Mouse (Mus musculus) intestine, embryonic 14.5 days (tissue): Measurements from ENCODE around the gene Ptprj. TPM values are rescaled to one million over a fixed set of nuclear protein-coding genes. Genes with fewer than 3 reads are reported as not detected.
A peak's percentile ranks its signal among the peaks of the same experiment; 100 is the strongest.

Experiments used
- ATAC-seq: fragments of 200-750 bp; cut with Nextera tagmentation; replicated peaks from 2 replicates; pipeline ENCODE4 v1.8.0; 2017; ENCODE audit warnings: low read depth, moderate number of reproducible peaks, moderate TSS enrichment, moderate library complexity; ENCODE audit not compliant: low FRiP score, low TSS enrichment
- DNase-seq: peaks from one replicate; pipeline ENCODE4 v3.0.0-alpha.2; 2018; ENCODE audit warnings: low spot score
- H3K27ac ChIP-seq: fragments of 300-500 bp; sonication (generic); 2 replicates; pipeline ENCODE4 v1.5.1; 2014; ENCODE audit warnings: low read depth, mild to moderate bottlenecking, control low read depth
- H3K27me3 ChIP-seq: fragments of 300-500 bp; sonication (generic); replicated peaks from 2 replicates; pipeline ENCODE4 v1.6.1; 2014; ENCODE audit warnings: low read length, control low read depth; ENCODE audit not compliant: control insufficient read depth, insufficient read depth
- H3K36me3 ChIP-seq: fragments of 300-500 bp; sonication (generic); 2 replicates; pipeline ENCODE4 v1.6.1; 2014; ENCODE audit warnings: low read length, control low read depth; ENCODE audit not compliant: control insufficient read depth, insufficient read depth
- H3K4me1 ChIP-seq: fragments of 300-500 bp; sonication (generic); replicated peaks from 2 replicates; pipeline ENCODE4 v1.6.1; 2014; ENCODE audit warnings: low read length, control low read depth, mixed read lengths; ENCODE audit not compliant: control insufficient read depth, insufficient read depth
- H3K4me2 ChIP-seq: fragments of 300-500 bp; sonication (generic); 2 replicates; pipeline ENCODE4 v1.6.1; 2014; ENCODE audit warnings: low read length
- H3K4me3 ChIP-seq: fragments of 300-500 bp; sonication (generic); 2 replicates; pipeline ENCODE4 v1.5.1; 2014; ENCODE audit warnings: low read depth, low read length, control low read depth, mixed read lengths
- H3K9ac ChIP-seq: fragments of 300-500 bp; sonication (generic); 2 replicates; pipeline ENCODE4 v1.6.1; 2014; ENCODE audit warnings: mild to moderate bottlenecking, low read length
- H3K9me3 ChIP-seq: fragments of 300-500 bp; sonication (generic); 2 replicates; pipeline ENCODE4 v1.6.1; 2016; ENCODE audit warnings: low read length, control low read depth; ENCODE audit not compliant: control insufficient read depth
- WGBS: fragments of 180-500 bp; shearing (Covaris S2); extraction: QIAGEN DNeasy Blood & Tissue Kit; methylation state at CpG from one replicate; pipeline ENCODE4 v1.1.7; 2014; 5-methylcytosine and 5-hydroxymethylcytosine counted together
- polyA plus RNA-seq: library from polyadenylated mRNA; unstranded; fragments of >200 nt; fragmentation: Nextera tagmentation; extraction: Ambion mirVana; gene quantifications from 2 replicates; pipeline ENCODE4 v1.2.1, GENCODE M21; 2014

The Ptprj gene
- polyA plus RNA-seq, 1 experiment from 2014 or later = 8.3 TPM

DNA sequence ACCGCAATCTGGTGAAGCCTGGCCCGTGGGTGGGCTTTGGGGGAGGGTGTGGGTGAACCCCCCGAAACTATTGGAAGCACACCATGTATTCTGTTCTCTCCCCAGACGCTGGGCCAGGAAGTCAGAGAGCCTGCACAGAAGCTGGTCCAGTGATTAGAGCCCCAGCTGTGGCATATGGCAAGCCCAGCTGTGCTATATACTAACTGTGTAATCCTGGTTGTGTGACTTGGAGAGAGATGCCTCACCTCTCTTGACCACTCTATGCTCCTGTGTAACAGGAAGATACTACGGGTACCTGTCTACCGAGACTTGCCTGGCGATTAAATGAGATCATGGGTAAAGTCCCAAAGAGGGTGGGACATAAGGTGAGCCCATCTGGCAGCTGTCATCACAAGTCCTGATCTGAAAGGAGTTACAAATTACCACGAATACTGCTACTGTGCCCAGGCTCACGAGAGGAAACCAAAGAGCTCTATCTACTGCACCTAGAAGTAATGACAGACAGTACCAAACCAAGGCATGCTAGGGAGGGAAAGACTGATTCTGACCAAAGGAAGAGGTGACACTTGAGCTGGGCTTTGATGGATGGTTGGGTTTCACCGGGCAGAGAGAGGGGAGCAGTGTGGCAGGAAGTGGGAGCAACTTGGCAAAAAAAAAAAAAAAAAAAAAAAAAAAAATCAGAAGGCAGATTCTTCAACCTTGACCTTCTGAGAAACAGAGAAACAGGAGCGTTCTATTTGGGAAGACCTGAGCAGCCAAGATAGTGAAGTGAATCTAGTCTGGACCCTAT is 754 bp upstream of the Ptprj start:
- no peak for DNase-seq
- no peak; the same call in none of the 2 replicates for ATAC-seq
- Histone ChIP-seq H3K36me3 (no peaks in the 10 kb centered on the region), H3K4me2 (peak overlapping the region; percentile 82), H3K9ac (peak overlapping the region; percentile 78), H3K9me3 (no peaks in the 10 kb centered on the region), H3K27me3 (no peaks in the 10 kb centered on the region), H3K4me1 (peaks cover 4% of the 10 kb centered on the region; the same call in 1 of the 2 replicates), H3K4me3 (peak overlapping the region; percentile 80), H3K27ac (peak overlapping the region; percentile 86)
- WGBS = 10% methylated on average over 11 of the region's 11 CpGs

DNA sequence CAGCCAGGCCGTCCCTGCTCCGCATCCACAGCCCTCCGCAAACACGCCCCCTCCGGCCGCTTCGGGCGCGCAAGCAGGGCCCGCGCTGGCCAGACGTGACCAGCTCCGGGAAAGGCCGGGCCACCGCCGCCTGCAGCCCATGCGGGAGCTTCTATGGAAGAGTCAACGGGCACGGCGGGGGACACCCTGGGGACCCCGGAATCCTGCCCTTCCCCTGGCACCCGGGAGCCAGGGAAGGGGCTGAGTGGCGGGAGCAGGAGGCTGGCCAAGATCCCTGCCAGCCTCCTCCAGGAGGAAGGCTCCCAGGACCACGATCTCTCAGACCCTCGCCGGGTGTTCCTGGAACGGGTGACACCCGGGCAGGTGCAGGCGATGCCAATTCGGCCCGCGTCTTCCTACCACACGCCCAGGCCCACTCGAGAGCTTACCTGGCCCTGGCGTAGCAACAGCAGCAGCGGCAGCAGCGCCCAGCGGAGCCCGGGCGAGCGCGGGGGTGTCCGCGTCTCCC is 665 bp downstream of the Ptprj start:
- WGBS = under 1% methylated on average over 44 of the region's 44 CpGs
- ATAC-seq (peak; percentile 49), DNase-seq (no peak)
- Histone ChIP-seq H3K36me3 (no peaks in the 10 kb centered on the region), H3K27me3 (no peaks in the 10 kb centered on the region), H3K9ac (peak overlapping the region; percentile 78), H3K4me3 (peak overlapping the region; percentile 80), H3K9me3 (no peaks in the 10 kb centered on the region), H3K27ac (peak overlapping the region; percentile 86), H3K4me2 (peak overlapping the region; percentile 82), H3K4me1 (peaks cover 13% of the 10 kb centered on the region)

DNA sequence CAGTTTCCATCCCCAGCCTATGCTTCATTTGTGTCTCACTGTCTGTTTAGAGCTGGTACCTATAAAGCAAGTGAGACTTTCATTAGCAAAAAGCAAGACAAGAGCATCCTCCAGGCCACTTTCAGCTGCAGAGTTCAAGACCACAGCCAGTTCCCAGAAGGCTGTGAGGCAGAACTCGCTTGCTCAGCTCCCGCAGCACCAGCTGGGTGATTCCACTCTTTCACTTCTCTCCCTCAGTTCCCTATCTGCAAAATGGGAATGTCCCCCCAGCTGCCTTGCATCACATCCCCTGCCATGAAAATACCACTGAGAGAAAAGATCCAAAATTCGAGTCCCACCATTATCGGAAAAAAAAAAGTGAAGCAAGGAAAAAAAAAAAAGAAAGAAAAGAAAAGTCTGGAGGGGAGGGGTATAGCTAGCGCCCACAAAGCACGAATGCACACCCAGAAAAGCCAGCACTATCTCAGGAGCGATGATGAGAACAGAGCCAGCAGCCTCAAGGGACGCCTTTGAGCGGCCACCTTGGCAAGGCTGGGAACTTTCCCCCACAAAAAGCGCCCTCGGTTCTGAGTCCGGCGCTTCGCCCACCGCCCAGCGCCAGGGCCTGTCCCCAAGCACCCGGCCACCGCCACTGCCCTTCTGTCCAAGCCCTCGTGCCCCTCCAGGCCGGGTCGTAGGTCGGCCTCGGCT is 1.3 kb downstream of the Ptprj start:
- peak; percentile 5 for ATAC-seq
- 2% methylated on average over 23 of the region's 23 CpGs for WGBS
- peak; percentile 80 for DNase-seq

DNA sequence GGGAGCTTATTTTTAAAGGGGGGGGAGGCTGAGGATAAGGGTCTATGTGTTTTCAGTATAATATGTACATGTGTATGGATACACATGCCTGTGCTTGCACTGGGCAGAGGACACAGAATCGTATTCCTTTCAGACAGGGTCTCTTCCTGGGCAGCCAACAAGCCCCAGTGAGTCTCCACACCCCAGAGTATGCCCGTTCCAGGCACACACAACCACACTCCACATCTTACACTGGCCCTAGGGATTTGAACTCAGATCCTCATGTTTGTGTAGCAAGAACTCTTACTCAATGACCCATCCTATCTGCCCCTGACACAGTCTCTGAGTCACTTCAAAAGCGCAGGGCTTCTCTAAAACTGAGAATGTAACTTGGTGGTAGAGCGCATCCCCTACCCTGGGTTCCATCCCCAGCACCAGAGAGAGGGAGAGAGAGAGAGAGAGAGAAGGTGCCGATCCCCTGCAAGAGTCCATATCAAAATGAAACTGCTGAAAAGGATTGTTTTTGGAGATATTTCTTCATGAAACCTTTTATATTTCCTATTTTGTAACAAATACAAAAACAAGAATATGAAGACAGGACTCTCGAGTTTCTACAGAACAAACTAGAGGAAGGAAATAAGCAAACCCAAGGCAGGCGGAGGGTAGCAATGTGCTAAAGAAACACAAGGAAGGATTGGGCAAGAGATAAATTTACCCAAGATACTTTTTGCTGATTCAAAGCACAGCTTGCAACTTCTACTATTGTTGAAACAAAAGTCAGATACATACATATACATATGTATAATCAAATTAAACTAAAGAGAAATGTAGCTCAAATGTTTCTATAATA is 2.8 kb downstream of the Ptprj start:
- no peaks in the 10 kb centered on the region for H3K36me3 ChIP-seq
- H3K9ac ChIP-seq = no peak overlapping the region
- peak; percentile 54 for DNase-seq
- WGBS = 90% methylated on average over 7 of the region's 7 CpGs
- H3K9me3 ChIP-seq = no peaks in the 10 kb centered on the region
- H3K4me2 ChIP-seq = no peak overlapping the region
- peaks cover 13% of the 10 kb centered on the region for H3K4me1 ChIP-seq
- no peak for ATAC-seq
- no peaks in the 10 kb centered on the region for H3K27me3 ChIP-seq
- H3K27ac ChIP-seq = no peak overlapping the region
- no peak overlapping the region for H3K4me3 ChIP-seq

More for the DNA sequence above, 1.3 kb downstream of the Ptprj start:
- H3K27me3 ChIP-seq = no peaks in the 10 kb centered on the region
- peaks cover 13% of the 10 kb centered on the region for H3K4me1 ChIP-seq
- peak overlapping the region; percentile 78 for H3K9ac ChIP-seq
- peak overlapping the region; percentile 82 for H3K4me2 ChIP-seq
- no peaks in the 10 kb centered on the region for H3K36me3 ChIP-seq
- peak overlapping the region; percentile 86; the same call in 1 of the 2 replicates for H3K27ac ChIP-seq
- H3K4me3 ChIP-seq = peak overlapping the region; percentile 80
- no peaks in the 10 kb centered on the region for H3K9me3 ChIP-seq

DNA sequence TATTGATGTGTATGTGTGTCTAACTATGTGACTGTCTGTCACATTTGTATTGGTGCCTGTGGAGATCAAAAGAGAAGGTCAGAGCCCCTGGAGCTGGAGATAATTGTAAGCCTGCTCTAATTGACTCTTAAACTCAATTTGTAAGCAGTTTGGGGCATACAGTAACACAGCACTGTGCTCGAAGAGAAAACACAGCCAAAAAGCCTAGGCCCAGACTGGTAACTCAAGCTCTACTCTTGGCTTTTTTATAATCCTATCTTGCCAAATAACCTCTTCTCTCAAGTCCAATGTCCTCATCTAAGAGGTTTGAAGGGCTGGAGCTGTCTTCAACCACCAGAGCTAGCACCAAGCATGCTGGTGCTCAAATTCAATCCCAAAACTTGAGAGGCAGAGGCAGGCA is 3.5 kb downstream of the Ptprj start:
- Histone ChIP-seq H3K27ac (no peak overlapping the region), H3K4me2 (no peak overlapping the region), H3K9ac (no peak overlapping the region), H3K36me3 (no peaks in the 10 kb centered on the region), H3K27me3 (no peaks in the 10 kb centered on the region), H3K4me3 (no peak overlapping the region), H3K9me3 (no peaks in the 10 kb centered on the region), H3K4me1 (peaks cover 13% of the 10 kb centered on the region)
- WGBS = 60% methylated on average over 1 of the region's 1 CpGs
- peak; percentile 47 for DNase-seq
- ATAC-seq = no peak

DNA sequence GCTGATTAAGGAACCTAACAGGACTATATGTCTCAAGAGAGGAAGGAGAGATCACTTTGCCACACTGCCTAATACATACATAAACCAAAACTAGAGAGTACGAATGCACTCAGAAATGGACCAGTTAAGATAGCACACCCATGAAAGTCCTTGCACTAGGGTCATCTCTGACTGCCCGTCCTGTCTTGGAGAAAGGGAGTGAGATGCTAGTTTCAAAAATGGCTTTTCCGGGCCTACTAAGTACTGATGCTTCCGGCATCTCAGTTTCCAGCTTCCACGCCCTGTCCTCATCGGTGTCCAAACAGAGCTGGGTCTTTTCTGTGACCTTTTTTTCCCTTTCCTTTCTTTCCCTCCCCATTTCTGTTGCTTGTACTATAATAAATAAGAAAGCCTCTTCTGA is 4.0 kb downstream of the Ptprj start:
- H3K4me2 ChIP-seq = no peak overlapping the region
- ATAC-seq (no peak), DNase-seq (no peak)
- no peaks in the 10 kb centered on the region for H3K9me3 ChIP-seq
- no peak overlapping the region for H3K9ac ChIP-seq
- 84% methylated on average over 6 of the region's 6 CpGs for whole genome bisulfite sequencing
- no peak overlapping the region for H3K4me3 ChIP-seq
- H3K36me3 ChIP-seq = no peaks in the 10 kb centered on the region
- H3K4me1 ChIP-seq = peaks cover 13% of the 10 kb centered on the region
- H3K27ac ChIP-seq = no peak overlapping the region
- no peaks in the 10 kb centered on the region for H3K27me3 ChIP-seq

GRCm38 (mm10) chr2:90575713-90576112 is 4.7 kb downstream of the Ptprj start:
- DNase-seq (peak; percentile 20), ATAC-seq (no peak)
- WGBS = 74% methylated on average over 5 of the region's 5 CpGs
- Histone ChIP-seq H3K9me3 (no peaks in the 10 kb centered on the region), H3K4me2 (no peak overlapping the region), H3K36me3 (no peaks in the 10 kb centered on the region), H3K4me1 (peaks cover 9% of the 10 kb centered on the region), H3K9ac (no peak overlapping the region), H3K4me3 (no peak overlapping the region), H3K27ac (no peak overlapping the region), H3K27me3 (no peaks in the 10 kb centered on the region)

DNA sequence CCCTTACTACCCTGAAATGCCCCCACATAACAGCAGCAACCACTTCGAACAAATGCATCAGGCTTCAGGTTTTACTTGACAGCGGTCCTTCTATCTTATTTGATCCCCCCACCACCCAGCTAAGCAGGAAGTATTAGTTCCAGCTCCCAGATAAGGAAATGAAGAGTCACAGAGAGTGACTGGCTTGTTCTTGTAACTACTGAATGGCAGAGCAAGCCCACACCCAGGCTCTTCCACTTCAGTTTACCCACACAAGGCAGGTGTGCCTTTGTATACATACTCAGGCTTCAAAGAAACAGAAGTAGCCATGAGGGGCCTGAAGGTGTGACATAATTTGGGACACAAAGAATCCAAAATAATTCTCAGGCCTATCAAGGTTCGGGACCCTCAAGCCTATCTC is 5.3 kb downstream of the Ptprj start:
- H3K4me2 ChIP-seq = no peak overlapping the region
- ATAC-seq (no peak), DNase-seq (peak; percentile 44)
- no peaks in the 10 kb centered on the region for H3K9me3 ChIP-seq
- no peaks in the 10 kb centered on the region for H3K36me3 ChIP-seq
- no peaks in the 10 kb centered on the region for H3K27me3 ChIP-seq
- H3K4me3 ChIP-seq = no peak overlapping the region
- WGBS = 67% methylated on average over 3 of the region's 3 CpGs
- peaks cover 9% of the 10 kb centered on the region for H3K4me1 ChIP-seq
- no peak overlapping the region for H3K27ac ChIP-seq
- no peak overlapping the region for H3K9ac ChIP-seq
